Mouse (Mus musculus) ovary, postnatal 10 days (tissue): Measurements from ENCODE around the gene Crhbp.
A peak's percentile ranks its signal among the peaks of the same experiment; 100 is the strongest.

Experiments used
- DNase-seq: peaks from one replicate; pipeline ENCODE4 v3.0.0; 2022; ENCODE audit warnings: low spot score

Gene Crhbp

GRCm38 (mm10) chr13:95418575-95419203, 26.0 kb downstream of the Crhbp start:
- DNase-seq, result no peak

GRCm38 (mm10) chr13:95412257-95412656, 32.5 kb downstream of the Crhbp start:
- DNase-seq, result no peak

GRCm38 (mm10) chr13:95393242-95393641, 51.5 kb downstream of the Crhbp start:
- DNase-seq, result no peak

- peak; percentile 50 for DNase-seq
These were observed 54.6 kb downstream of the Crhbp start for GRCm38 (mm10) chr13:95389866-95390865.

- DNase-seq, result no peak
These were observed 56.5 kb downstream of the Crhbp start for GRCm38 (mm10) chr13:95388226-95388625.

DNA sequence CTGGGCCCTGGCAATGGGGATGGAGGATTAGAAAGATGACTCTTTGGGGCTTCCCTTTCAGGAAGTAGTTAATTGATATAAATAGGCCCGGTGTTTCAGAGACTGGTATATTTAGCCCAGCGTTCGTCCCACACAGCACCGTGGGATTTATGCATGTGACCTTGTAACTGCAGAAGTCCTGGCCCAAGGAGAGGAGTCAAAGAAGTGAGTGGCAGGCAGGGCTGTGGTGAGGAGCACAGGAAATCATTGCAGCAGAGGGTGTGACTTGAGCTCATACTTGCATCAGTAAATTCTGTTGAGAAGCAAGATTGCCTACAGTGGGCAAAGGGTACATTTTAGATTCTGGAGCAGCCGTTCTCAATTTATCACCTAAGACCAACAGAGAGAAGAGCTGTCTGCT, 62.3 kb downstream of the Crhbp start:
- DNase-seq, result no peak
